Mouse (Mus musculus) liver, embryonic 14.5 days (tissue): ENCODE data around the gene Gm9821. TPM values are rescaled to one million over a fixed set of nuclear protein-coding genes. Genes with fewer than 3 reads are reported as not detected.
A peak's percentile ranks its signal among the peaks of the same experiment; 100 is the strongest.

Source experiments
- ATAC-seq: fragments of 200-750 bp; cut with Nextera tagmentation; 2 replicates; pipeline ENCODE4 v1.8.0; 2017; ENCODE audit warnings: moderate number of reproducible peaks, mild to moderate bottlenecking, moderate library complexity; ENCODE audit not compliant: insufficient read depth
- DNase-seq, 3 experiments: peaks; one replicate each; pipeline ENCODE4 v3.0.0-alpha.2; 2012 to 2013; ENCODE audit warnings: low read depth in 3 of 3, low spot score in 3 of 3
- H3K27ac ChIP-seq: fragments of 300-500 bp; sonication (generic); 2 replicates; pipeline ENCODE4 v1.5.1; 2014; ENCODE audit warnings: moderate library complexity, mild to moderate bottlenecking, control low read depth, inconsistent platforms
- H3K27me3 ChIP-seq: fragments of 300-500 bp; sonication (generic); 2 replicates; pipeline ENCODE4 v1.6.1; 2014; ENCODE audit warnings: mild to moderate bottlenecking, low read length, moderate library complexity; ENCODE audit not compliant: control insufficient read depth, insufficient read depth
- H3K36me3 ChIP-seq: fragments of 300-500 bp; sonication (generic); replicated peaks from 2 replicates; pipeline ENCODE4 v1.6.1; 2014; ENCODE audit warnings: low read depth; ENCODE audit not compliant: control insufficient read depth, insufficient read depth
- H3K4me1 ChIP-seq, 2 experiments: fragments of 200-500 bp in 1 of 2; fragments of 300-500 bp in 1 of 2; sonication (generic) in 1 of 2; replicated peaks; 2 replicates each; pipeline ENCODE4 v1.6.1; 2012 to 2014; ENCODE audit warnings: antibody characterized with exemption in 1 of 2, inconsistent platforms in 1 of 2, low read length in 1 of 2; ENCODE audit not compliant: control insufficient read depth in 2 of 2, insufficient read depth in 2 of 2
- H3K4me2 ChIP-seq: fragments of 300-500 bp; sonication (generic); 2 replicates; pipeline ENCODE4 v1.6.1; 2014; ENCODE audit warnings: low read depth, mild to moderate bottlenecking, control low read depth, moderate library complexity
- H3K4me3 ChIP-seq, 2 experiments: fragments of 200-500 bp in 1 of 2; fragments of 300-500 bp in 1 of 2; sonication (generic) in 1 of 2; 2 replicates each; pipeline ENCODE4 v1.5.1; 2012 to 2014; ENCODE audit warnings: low read depth in 2 of 2, low read length in 2 of 2, mild to moderate bottlenecking in 2 of 2, control low read depth in 1 of 2, inconsistent platforms in 1 of 2, moderate library complexity in 1 of 2; ENCODE audit not compliant: insufficient read depth in 1 of 2
- H3K9ac ChIP-seq: fragments of 300-500 bp; sonication (generic); replicated peaks from 2 replicates; pipeline ENCODE4 v1.6.1; 2014; ENCODE audit warnings: mild to moderate bottlenecking, control low read depth, moderate library complexity
- H3K9me3 ChIP-seq: fragments of 300-500 bp; sonication (generic); 2 replicates; pipeline ENCODE4 v1.6.1; 2016; ENCODE audit warnings: low read length, mixed read lengths; ENCODE audit not compliant: control insufficient read depth
- CTCF ChIP-seq: IDR thresholded peaks from 2 replicates; pipeline ENCODE4 v1.5.1; 2016; ENCODE audit warnings: antibody characterized with exemption, low read depth, control low read depth
- EP300 ChIP-seq: IDR thresholded peaks from 2 replicates; pipeline ENCODE4 v1.6.1; 2016; ENCODE audit warnings: antibody characterized with exemption, low read depth
- WGBS: fragments of 180-500 bp; shearing (Covaris S2); extraction: QIAGEN DNeasy Blood & Tissue Kit; methylation state at CpG from one replicate; pipeline ENCODE4 v1.1.7; 2014; ENCODE audit not compliant: insufficient replicate concordance; 5-methylcytosine and 5-hydroxymethylcytosine counted together
- polyA plus RNA-seq, 2 experiments: library from polyadenylated mRNA; depleted of rRNA in 1 of 2; stranded (reverse) in 1 of 2; unstranded in 1 of 2; fragments of >200 nt; fragmentation: Nextera tagmentation in 1 of 2; extraction: Ambion mirVana in 1 of 2; gene quantifications; 2 replicates each; pipeline versions ENCODE4 v1.2.1 to v1.2.3; 2012 to 2014

The Gm9821 gene
- polyA plus RNA-seq, 2 experiments = 0.01 to 0.63 TPM

- no peak overlapping the region for H3K4me3 ChIP-seq
- TF ChIP-seq EP300 = no peak
- no peak for TF ChIP-seq CTCF
- H3K4me1 ChIP-seq = peaks cover 10 to 30% of the 10 kb centered on the region in 2 experiments; a peak in 3 of 4 replicates
- DNase-seq = no peak
- no peak overlapping the region for H3K27ac ChIP-seq
- H3K36me3 ChIP-seq = peaks cover 10% of the 10 kb centered on the region
- no peaks in the 10 kb centered on the region for H3K9me3 ChIP-seq
- H3K9ac ChIP-seq = no peak overlapping the region
- ATAC-seq = no peak
- H3K4me2 ChIP-seq = no peak overlapping the region
- 55% methylated on average over 7 of the region's 7 CpGs for WGBS
- H3K27me3 ChIP-seq = no peaks in the 10 kb centered on the region
These were observed 32.0 kb upstream of the Gm9821 start for GRCm38 (mm10) chr2:91913328-91914110.

GRCm38 (mm10) chr2:91916346-91916977 is 29.0 kb upstream of the Gm9821 start:
- Histone ChIP-seq H3K4me2 (no peak overlapping the region), H3K9me3 (no peaks in the 10 kb centered on the region), H3K4me1 (peaks cover 10 to 30% of the 10 kb centered on the region in 2 experiments; a peak in 3 of 4 replicates), H3K27ac (no peak overlapping the region), H3K36me3 (peaks cover 10% of the 10 kb centered on the region), H3K4me3 (no peak overlapping the region), H3K27me3 (peaks cover 11% of the 10 kb centered on the region), H3K9ac (no peak overlapping the region)
- peak in 1 of 3 experiments; percentile 24 for DNase-seq
- 20% methylated on average over 7 of the region's 7 CpGs for WGBS
- ATAC-seq = peak; percentile 78
- TF ChIP-seq EP300 (peak; percentile 82), CTCF (no peak)

- H3K27ac ChIP-seq = no peak overlapping the region
- no peak for ATAC-seq
- peaks cover 17% of the 10 kb centered on the region for H3K27me3 ChIP-seq
- TF ChIP-seq CTCF (no peak), EP300 (no peak)
- H3K9me3 ChIP-seq = no peaks in the 10 kb centered on the region
- no peak overlapping the region for H3K4me2 ChIP-seq
- DNase-seq = no peak
- H3K9ac ChIP-seq = no peak overlapping the region
- peaks cover 8% of the 10 kb centered on the region for H3K36me3 ChIP-seq
- H3K4me3 ChIP-seq = no peak overlapping the region
- WGBS = 72% methylated on average over 7 of the region's 7 CpGs
- H3K4me1 ChIP-seq = peaks cover 10 to 30% of the 10 kb centered on the region in 2 experiments; a peak in 3 of 4 replicates
These were observed 28.4 kb upstream of the Gm9821 start for GRCm38 (mm10) chr2:91917096-91917495.

- Histone ChIP-seq H3K36me3 (peaks cover 8% of the 10 kb centered on the region), H3K27me3 (peaks cover 47% of the 10 kb centered on the region), H3K9me3 (no peaks in the 10 kb centered on the region), H3K27ac (no peak overlapping the region), H3K4me2 (no peak overlapping the region), H3K9ac (no peak overlapping the region), H3K4me3 (no peak overlapping the region), H3K4me1 (peaks cover 10 to 22% of the 10 kb centered on the region in 2 experiments; a peak in 3 of 4 replicates)
- ATAC-seq (no peak), DNase-seq (no peak)
- WGBS = 49% methylated on average over 4 of the region's 4 CpGs
- TF ChIP-seq EP300 (no peak), CTCF (no peak)
These were observed 25.4 kb upstream of the Gm9821 start for GRCm38 (mm10) chr2:91920130-91920529.

- ATAC-seq (no peak), DNase-seq (peak in 1 of 3 experiments; percentile 35)
- H3K4me3 ChIP-seq = peak overlapping the region; percentile 44 to 49; a peak in 3 of 4 replicates
- H3K27me3 ChIP-seq = peaks cover 49% of the 10 kb centered on the region
- H3K9me3 ChIP-seq = no peaks in the 10 kb centered on the region
- H3K27ac ChIP-seq = no peak overlapping the region
- H3K4me1 ChIP-seq = peaks cover 6 to 12% of the 10 kb centered on the region in 2 experiments; a peak in 3 of 4 replicates
- no peak overlapping the region for H3K9ac ChIP-seq
- peaks cover 8% of the 10 kb centered on the region for H3K36me3 ChIP-seq
- 5% methylated on average over 31 of the region's 31 CpGs for WGBS
- TF ChIP-seq EP300 = no peak
- no peak for TF ChIP-seq CTCF
- peak overlapping the region; percentile 68 for H3K4me2 ChIP-seq
These were observed 24.2 kb upstream of the Gm9821 start for GRCm38 (mm10) chr2:91921181-91921789.
